Mouse (Mus musculus): ENCODE measurements at regions not wholly inside any gene's neighbourhood (a gene's known extent, or its start where the extent isn't known, plus 50 kb on each side); places are given as distances from the start of the nearest gene placed in this dataset.

DNA sequence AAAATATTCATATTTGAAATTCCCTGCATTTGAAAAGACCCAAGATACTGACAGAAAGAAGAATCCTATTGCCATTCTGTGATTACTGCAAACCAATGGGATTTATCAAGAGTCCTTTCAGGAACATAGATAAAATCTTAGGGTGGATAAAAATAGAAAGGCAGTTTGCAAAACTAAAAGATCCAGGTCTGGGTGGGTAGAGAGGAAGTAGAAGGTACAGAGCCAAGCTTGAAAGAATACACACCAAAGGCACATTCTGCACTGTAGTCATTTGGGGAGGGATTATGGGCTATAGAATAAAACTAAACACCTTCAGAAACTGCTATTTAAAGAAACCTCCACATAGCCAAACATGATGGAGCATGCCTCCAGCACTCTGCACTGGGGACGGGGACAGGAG, 288.5 kb upstream of the 4930412O13Rik start:
- DNase-seq (ENCODE audit: low read depth, low spot score), result no peak

DNA sequence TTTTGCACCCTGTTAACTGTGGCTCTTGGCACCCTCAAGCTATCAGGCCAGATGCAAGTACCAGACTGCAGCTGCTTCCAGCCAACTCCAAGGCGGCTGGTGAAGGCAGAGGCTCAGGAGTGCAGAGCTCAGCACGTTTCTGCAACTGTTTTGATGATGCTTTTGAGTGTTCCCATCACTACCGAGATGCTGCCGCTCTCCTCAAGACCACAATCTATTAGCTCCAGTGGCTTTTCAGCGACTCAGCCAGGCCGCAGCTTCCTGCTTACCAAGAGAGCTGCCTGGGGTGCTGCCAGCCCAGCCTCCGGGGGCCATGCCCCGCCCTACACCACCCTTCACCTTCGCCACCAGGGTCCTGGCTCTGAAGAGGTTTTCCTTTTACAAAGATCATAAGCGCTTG, 287.1 kb upstream of the 4930412O13Rik start:
- peak; percentile 38 for DNase-seq (ENCODE audit: low read depth, low spot score)

DNA sequence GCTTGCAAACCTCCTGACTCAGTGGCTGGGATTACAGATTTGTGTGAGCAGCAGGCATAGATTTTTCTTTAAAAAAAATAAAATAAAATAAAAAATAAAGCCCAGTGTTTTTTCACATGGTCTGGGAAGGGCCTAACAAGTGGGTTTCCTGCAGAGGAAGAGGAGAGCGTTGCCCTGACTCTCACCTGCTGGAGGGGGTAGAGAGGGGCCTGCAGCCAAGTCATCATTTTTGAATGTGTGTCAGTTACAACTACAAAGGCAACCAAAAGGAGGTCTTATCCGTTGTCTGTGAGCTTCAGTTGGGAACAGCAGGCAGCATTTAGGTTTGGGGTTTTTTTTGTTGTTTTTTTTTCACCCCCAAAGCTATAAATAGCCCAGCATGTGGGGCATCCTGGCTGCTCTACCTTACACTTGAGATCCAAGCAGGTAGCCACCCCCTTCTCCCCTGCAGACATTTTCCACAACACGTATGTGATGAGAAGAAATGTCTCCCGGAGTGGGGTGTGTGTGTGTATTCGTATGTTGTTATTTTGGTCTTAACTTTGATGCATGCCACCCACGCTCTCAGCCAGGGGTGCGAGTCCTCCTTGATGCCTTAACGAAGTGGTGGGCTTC, 285.7 kb upstream of the 4930412O13Rik start:
- DNase-seq (ENCODE audit: low read depth, low spot score), result no peak

DNA sequence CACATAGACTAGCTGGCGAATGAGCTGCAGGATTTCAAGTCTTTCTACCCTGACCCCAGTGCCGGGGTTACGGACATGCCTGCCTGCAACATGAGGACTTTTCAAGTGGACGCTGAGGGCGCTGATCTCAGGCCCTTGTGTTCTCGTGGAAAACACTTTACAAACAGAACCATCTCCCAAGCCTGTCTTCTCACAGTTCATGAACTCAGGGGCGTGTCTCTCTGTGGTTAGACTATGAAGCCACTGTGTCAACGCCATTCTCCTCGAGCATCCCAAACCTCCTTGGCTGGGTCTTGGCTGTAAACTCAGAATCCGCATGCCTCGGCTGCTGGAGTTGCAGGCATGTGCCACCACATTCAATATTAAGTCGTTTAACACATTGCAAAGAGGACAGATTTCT, 284.9 kb upstream of the 4930412O13Rik start:
- no peak for DNase-seq (ENCODE audit: low read depth, low spot score)

DNA sequence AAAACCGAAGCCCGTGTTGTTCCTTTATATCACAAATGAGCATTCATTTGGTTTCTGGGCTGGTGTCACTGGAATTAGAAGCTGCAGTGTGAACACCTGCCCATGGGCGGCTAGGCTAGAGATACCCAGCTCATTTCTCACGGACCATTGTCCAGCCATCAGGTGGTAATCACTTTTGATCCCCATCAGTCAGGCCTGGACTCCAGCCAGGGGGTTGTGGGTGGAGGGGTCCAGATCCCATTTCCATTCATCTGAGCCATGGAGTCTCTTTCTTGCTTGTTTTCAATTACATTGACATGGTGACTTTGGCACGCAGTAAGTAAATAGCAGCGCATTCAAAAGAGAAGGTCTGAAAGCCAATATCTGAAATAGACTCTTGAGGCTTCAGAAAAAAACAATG, 276.1 kb upstream of the 4930412O13Rik start:
- no peak for DNase-seq (ENCODE audit: low read depth, low spot score)

DNA sequence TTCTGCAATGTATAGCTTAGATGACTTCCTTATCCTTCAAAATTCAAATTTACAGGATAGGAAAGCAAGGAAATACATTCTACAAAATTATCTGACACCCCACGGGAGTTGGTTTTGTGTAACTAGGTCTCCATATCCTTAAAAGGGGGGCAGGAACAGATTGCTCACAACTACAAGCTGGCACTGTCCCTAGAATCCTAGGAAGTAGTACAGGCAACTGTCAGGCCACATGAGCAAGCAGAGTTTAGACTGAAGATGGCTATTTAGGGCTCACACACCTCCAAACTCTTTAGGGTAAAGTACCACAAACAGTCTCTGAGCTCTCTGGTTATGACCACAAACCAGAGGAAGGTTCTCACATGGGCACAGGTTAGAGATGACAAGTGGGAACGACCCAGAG, 273.5 kb upstream of the 4930412O13Rik start:
- peak; percentile 58 for DNase-seq (ENCODE audit: low read depth, low spot score)

DNA sequence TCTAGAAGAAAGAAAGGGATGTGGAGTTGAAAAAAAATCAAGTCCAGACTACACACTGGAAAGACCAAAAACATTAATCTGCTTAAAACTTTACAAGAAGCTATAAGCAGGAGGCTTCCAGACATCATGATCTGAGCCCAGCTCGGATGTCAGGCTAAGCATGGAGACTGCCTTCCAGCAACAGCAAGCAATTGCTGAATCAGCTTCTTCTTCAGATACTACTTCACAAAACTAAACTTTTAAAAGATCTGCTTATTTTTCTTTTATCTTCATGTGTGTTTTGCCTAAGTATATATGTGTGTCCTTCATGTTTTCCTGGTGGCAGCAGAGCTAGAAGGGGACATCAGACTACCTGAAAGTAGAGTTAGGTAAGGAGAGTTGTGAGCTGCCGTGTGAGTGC, 266.6 kb upstream of the 4930412O13Rik start:
- DNase-seq (ENCODE audit: low read depth, low spot score), result no peak

DNA sequence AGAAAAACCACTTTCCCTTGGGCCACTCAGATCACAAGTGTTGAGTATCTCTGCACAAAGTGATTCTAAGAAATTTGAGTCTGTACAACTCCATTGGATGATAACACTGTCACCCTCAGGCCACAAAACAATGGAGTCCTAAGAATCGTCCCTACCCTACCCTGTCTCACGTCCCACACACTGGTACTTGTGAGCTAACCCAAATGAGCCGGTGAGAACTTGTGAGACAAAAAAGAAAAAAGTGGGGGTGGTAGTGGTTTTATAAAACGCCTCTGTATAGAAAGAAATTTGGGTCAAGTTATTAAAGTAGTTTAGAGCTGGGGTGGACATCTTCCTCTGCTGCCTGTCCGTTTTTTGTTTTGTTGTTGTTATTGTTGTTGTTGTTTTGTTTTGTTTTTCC, 264.8 kb upstream of the 4930412O13Rik start:
- DNase-seq (ENCODE audit: low read depth, low spot score), result peak; percentile 14

DNA sequence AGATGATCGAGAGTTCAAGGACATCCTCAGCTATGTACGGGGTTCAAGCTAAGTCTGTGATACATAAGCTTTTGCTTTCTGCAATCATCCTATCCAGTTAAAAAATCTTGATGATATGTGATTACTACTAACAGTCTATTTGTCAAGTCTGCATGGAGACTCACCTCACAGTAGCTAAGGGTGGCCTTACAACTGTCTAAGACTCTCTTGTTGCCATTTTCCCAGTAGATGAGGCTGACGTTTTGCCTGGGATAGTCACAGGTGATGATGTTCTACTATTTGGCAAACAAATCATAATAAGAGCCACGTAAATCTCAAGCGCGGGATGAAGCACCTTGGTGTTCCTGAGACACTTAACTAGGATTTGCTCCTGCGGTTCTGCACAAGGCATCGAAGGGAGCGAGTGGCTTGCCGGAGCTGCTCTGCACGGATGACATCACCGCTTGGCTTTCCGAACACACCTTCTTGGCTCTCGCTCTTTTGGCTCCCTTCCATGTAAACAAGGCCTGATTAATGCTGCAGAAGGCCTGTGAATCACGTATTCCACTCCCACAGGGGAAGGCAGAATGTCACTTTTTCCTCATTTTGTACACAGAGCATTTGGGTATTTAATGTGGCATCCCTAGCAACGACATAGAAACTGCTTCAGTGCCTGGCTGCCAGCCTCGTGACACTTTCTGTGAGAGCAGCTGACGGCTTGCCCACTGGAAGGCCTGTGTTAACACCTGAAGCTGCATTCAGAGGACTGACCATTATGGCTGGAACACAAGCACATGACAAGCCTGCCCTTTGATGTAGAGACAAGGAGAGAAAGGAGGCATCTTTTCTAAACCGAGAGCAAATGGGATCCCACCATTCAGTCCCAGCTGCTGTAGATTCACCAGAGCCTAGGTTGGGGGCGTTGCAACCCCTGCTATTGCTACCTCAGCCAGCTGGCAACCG, 260.5 kb upstream of the 4930412O13Rik start:
- peak; percentile 96 for DNase-seq (ENCODE audit: low read depth, low spot score)

DNA sequence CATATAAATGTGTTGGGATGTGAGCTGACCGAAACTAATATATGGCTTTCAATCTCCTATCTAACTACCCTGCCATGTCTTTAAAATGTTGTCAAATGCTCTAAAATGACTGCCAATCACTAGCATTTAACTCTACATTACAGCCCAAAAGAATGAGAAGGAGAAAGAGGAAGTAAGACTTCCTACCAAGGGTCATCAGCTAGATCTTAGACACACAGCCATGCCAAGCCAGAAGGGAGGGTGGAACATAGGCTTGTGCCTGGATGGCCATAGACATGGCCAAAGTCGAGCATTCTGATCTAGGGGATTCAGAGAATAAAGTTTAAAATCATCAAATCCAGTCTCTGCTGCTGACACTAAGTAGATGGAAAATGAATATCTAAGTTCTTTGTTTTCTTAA, 257.4 kb upstream of the 4930412O13Rik start:
- DNase-seq (ENCODE audit: low read depth, low spot score), result no peak

DNA sequence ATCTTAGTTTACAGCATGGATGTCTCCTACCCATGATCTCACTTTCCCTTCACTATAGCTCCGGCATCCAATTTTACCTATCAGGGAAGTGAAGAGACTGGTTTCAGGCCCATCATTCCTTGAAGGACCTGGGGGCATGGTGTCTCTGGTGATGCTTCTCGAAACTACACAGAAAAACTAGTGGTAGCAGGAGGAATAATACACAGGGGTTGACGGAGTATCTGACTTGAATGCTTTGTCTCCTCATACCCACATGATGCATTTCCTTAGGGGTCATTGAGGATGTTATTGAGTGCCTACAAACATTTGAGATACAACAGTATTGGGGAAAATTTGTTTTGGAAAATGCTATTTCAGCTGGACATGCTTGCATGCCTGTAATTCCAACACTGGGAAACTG, 253.0 kb upstream of the 4930412O13Rik start:
- no peak for DNase-seq (ENCODE audit: low read depth, low spot score)

DNA sequence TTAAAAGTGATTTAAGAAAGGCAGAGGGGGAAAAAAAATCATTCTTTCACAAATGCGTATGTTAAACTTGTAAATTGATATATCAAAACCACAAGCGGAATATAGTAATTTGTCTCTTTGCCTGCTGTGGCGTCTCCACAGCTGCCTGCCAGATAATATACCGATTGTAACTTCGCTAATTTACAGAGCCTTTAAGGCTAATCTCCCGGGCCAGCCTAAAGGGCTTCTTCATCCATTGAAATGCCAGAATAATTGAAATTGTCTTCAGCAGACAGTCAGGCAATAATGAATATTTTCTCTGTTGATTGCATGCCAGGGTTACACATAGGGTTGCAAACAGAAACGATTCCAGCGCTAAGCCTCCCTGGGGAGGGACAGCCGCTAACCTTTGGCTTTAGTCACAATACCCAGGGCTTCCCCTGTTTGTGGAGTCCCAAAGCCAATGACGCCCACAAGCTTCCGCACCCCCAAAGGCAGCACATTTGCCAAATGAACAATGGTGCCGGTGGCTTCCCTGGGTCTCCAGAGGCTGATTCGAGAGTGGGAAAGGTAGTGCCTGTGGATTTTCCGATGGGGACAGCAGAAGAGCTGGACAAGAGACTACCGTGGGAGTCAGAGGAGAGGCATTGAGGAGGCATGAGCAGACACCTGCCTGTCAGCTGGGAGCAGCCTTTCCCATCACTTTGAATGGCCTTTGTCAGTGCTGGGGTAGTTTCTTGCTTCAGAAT, 248.2 kb upstream of the 4930412O13Rik start:
- no peak for DNase-seq (ENCODE audit: low read depth, low spot score)

DNA sequence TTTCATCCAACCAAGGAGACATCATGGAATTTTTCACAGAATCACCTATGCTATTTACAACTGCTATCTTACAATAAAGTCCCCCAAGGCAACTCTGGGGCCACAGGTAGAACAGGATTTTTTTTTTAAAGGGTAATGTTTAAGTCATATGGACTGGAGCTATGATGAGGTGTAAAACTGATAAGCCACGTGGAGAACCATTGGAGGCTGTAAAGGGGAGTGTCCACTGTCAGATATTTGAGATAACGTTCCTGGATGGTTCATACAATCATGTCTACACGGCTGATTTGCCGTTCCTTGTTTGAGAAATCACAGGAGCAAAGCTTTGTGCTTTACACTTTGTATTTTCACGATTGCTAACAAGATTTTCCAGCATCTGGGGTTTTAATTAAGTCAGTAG, 241.8 kb upstream of the 4930412O13Rik start:
- no peak for DNase-seq (ENCODE audit: low read depth, low spot score)

DNA sequence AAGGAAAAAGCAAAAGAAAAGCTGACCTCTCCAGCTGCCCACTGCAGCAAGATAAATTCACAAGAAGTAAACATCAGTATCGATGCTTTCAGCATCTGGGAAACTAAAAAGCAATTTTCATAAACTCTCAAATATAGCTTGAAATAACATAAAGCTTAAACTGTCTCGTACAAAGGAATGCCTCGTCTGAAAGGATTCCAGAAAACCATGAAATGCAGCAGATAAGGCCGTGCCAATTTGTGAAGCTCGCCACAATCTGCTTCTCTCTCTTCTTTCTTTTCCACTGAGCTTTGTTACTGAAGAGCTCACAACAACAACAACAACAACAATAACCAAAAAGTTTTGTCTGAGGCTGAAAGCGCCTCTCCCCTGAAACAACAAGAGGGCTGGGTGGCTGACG, 239.4 kb upstream of the 4930412O13Rik start:
- no peak for DNase-seq (ENCODE audit: low read depth, low spot score)

DNA sequence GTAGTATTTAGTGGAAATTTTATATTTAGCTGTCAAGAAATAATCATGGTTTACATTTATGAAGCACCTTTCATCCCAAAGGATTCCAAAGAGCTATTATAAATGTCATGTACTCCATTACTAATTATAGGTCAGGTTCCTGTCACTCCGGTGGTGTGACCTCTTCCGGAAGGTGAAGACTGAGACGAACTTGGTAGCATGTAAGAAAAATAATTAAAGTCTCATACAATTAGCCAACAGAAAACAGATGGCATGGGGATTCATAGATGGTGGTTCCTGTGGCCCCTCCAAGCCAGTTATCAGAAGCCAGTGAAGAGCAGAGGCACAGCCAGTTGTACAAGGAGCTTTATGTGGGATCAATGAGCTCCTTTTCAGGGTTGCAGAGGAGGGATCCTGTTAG, 238.6 kb upstream of the 4930412O13Rik start:
- DNase-seq (ENCODE audit: low read depth, low spot score), result no peak

DNA sequence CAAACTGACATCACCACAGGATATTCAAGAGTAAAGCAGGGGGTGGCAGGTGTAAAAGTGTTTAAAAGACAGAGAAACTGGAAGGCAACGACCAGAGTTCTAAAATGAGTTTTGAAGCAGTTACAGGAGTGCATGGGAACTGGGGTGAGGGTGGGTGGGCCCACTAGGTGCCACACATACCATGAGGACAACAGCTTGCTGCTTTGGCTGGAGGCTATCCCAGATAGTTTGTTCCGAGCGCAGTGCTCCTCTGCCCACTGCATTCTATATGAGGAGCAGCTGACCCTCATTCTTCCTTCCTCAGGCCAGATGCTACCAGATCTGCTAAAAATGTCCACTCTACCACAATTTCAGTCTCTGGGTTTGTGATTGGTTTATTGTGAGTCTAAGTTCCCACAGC, 234.6 kb upstream of the 4930412O13Rik start:
- peak; percentile 53 for DNase-seq (ENCODE audit: low read depth, low spot score)

DNA sequence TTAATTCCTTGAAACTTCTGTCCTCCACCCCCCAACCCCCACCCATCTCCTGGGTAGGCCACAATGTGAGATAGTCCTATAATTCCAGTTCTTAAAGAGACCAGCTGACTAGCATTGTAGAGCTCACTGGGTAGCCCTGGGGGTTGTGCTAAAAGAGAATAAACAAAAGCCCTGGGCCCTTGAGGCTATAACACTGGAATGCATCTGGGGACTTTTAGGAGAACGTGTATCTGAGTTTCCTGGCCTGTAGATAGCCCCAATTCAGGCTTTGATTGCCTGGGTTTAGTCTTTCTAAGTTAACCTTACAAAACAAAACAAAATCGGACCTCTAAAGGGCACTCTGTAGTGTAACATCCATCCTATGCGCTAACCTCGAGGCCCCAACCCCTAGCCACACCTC, 234.1 kb upstream of the 4930412O13Rik start:
- no peak for DNase-seq (ENCODE audit: low read depth, low spot score)

DNA sequence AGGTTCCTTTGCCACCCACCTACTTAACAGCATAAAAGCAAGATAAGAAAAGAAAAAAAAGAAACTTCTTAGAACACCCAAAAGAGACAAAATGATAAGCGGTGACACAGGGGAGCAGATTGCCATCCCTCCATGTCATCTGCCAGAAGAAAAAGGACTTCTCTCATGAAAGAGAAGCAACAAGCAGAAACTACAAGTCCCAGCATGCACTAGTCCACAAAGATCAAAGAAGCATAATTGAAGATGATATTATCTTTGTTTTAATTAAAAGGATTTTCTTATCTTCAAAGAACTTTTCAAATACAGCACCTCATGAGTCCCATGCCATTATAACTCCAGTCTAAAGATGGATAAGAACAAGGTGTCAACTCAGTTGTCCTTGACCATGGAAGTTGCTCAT, 231.0 kb upstream of the 4930412O13Rik start:
- DNase-seq (ENCODE audit: low read depth, low spot score), result no peak

DNA sequence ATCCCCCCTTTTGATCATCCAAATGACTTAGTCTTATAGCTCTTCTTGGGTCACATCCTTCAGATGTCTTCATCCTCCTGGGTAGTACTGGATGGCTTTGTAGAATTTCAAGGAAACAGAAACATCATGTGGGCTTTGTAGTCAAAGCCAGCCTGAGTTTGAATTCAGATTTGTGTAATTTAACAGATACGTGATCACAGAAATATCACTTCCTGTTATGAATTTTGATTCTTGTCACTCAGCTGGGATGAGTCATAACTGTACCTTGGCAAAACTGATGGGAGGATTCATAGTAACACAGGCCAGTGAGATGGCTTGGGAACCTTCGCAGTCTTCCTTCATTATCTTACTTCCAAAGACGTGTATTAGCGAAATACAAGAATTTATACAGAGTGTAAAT, 222.2 kb upstream of the 4930412O13Rik start:
- DNase-seq (ENCODE audit: low read depth, low spot score), result no peak

DNA sequence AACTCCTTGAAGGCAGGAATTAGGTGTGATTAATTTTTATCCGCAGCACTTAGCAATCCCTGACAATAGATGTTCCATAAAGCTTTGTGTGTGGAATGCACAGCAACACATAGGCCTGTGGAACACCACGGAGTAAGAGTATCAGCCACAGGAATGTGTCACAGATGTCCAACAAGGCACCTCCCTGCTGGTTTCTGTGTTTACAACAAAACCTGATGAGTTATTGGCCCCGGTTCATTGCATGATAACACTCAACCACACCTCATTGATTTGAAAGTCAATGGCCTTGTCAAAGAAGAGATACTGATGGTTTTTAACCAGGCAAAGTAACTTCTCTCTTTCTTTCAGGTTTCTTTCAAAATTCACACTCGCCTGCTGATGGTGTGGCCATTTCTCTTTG, 211.4 kb upstream of the 4930412O13Rik start:
- DNase-seq (ENCODE audit: low read depth, low spot score), result no peak

DNA sequence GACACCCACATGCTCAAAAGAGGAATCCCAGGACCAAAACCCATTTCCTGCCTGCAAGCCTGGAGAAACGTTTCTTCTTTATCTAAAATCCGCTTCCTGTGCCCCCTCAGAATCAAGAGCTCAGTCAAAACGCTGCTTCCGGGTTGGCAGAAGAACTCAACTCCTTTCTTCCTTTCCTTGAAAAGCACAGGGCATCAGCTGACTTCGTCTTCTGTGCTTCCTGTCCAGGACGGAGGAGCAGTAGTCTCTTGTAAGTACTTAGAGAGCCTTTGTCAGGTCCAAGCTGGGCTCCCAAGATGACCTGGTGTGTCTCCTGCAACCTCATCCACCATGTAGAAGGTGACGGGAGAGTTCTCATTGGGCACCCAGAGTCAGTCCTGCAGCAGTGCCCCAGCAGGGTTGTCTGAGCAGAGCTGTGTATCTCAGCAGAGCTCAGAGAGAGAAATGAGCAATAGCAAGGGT, 199.3 kb upstream of the 4930412O13Rik start:
- no peak for DNase-seq (ENCODE audit: low read depth, low spot score)

DNA sequence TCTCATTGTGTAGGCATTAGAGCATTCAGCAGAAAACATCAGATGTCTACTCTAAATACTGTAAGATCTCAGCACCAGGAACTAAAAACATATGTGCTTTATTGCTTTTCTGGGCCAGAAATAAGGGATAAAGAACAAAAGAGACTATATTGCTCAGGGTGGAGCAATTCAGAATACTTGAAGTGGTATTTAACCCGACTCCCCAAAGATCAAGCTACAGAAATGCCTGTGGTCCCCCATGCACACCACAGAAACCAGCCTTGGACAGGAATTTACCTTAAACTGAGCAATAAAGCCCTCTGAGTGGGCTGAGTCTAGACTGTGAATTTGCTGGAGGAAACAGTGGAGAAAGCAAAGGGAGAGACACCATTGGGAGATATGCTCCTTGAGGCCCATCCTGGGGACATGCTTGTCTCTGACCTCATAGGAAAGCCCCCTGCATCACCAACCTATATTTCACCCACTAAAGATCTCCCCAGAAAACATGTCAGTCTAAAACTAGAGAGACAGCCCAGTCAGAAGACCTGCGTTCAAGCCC, 197.3 kb upstream of the 4930412O13Rik start:
- no peak for DNase-seq (ENCODE audit: low read depth, low spot score)

Data from brain, adult 2 months (tissue).